Mouse (Mus musculus) lung, postnatal 0 days (tissue): ENCODE data around the gene Aprt. TPM values are rescaled to one million over a fixed set of nuclear protein-coding genes. Genes with fewer than 3 reads are reported as not detected.

Experiments
- ATAC-seq: fragments of 200-750 bp; cut with Nextera tagmentation; 2 replicates; pipeline ENCODE4 v1.8.0; 2017; ENCODE audit warnings: moderate library complexity
- DNase-seq: peaks from one replicate; pipeline ENCODE4 v3.0.0-alpha.2; 2016; ENCODE audit warnings: low spot score
- H3K27ac ChIP-seq: fragments of 300-500 bp; sonication (generic); 2 replicates; pipeline ENCODE4 v1.5.1; 2014; ENCODE audit warnings: antibody characterized with exemption, mild to moderate bottlenecking, low read length, mixed read lengths
- H3K27me3 ChIP-seq: fragments of 300-500 bp; sonication (generic); replicated peaks from 2 replicates; pipeline ENCODE4 v1.6.1; 2014; ENCODE audit warnings: low read length, mixed read lengths; ENCODE audit not compliant: insufficient read depth
- H3K36me3 ChIP-seq: fragments of 300-500 bp; sonication (generic); 2 replicates; pipeline ENCODE4 v1.6.1; 2014; ENCODE audit warnings: low read length, mixed read lengths; ENCODE audit not compliant: insufficient read depth
- H3K4me1 ChIP-seq: fragments of 300-500 bp; sonication (generic); 2 replicates; pipeline ENCODE4 v1.6.1; 2014; ENCODE audit warnings: antibody characterized with exemption, low read depth, low read length, mixed read lengths; ENCODE audit not compliant: insufficient read depth
- H3K4me2 ChIP-seq: fragments of 300-500 bp; sonication (generic); replicated peaks from 2 replicates; pipeline ENCODE4 v1.6.1; 2014; ENCODE audit warnings: low read depth, mild to moderate bottlenecking, low read length, moderate library complexity, mixed read lengths
- H3K4me3 ChIP-seq: fragments of 300-500 bp; sonication (generic); 2 replicates; pipeline ENCODE4 v1.5.1; 2014; ENCODE audit warnings: low read depth, low read length
- H3K9ac ChIP-seq: fragments of 300-500 bp; sonication (generic); replicated peaks from 2 replicates; pipeline ENCODE4 v1.6.1; 2014; ENCODE audit warnings: low read depth, mild to moderate bottlenecking
- H3K9me3 ChIP-seq: fragments of 300-500 bp; sonication (generic); 2 replicates; pipeline ENCODE4 v1.6.1; 2016; ENCODE audit warnings: low read length, mixed read lengths
- CTCF ChIP-seq: IDR thresholded peaks from 2 replicates; pipeline ENCODE4 v1.5.1; 2016; ENCODE audit warnings: antibody characterized with exemption, mild to moderate bottlenecking
- EP300 ChIP-seq: IDR thresholded peaks from 2 replicates; pipeline ENCODE4 v1.6.1; 2016; ENCODE audit warnings: antibody characterized with exemption, mild to moderate bottlenecking, control low read depth
- WGBS: fragments of 180-500 bp; shearing (Covaris S2); extraction: QIAGEN DNeasy Blood & Tissue Kit; methylation state at CpG from one replicate; pipeline ENCODE4 v1.1.7; 2014; 5-methylcytosine and 5-hydroxymethylcytosine counted together
- microRNA-seq: library from miRNA; unstranded; fragments of <30 nt; microRNA quantifications from one replicate; pipeline ENCODE4, GENCODE M21; 2016
- polyA plus RNA-seq: library from polyadenylated mRNA; unstranded; fragments of >200 nt; fragmentation: Nextera tagmentation; extraction: Ambion mirVana; gene quantifications from 2 replicates; pipeline ENCODE4 v1.2.1, GENCODE M21; 2015

The Aprt gene
- polyA plus RNA-seq, 1 experiment from 2014 or later = 206 TPM

DNA sequence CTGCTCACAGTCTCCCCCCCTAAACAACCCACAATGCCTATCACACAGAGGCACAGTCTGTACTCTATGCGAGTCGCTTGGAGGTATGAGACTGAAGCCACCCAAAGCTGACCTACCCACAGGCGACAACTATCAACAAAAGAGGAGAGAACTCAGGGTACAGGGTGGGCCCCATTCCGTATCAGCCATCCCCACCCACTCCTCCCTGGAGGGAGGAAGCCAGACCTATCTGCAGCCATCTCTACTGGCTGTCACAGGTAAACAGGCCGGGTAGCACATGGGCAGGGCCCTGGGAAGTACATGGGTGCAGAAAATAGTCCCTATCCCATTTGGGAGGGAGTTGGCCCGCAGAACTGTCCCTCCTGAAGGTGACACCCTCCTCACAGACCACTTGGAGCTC, 51.7 kb downstream of the Aprt start:
- 65% methylated on average over 6 of the region's 6 CpGs for WGBS
- no peaks in the 10 kb centered on the region for H3K36me3 ChIP-seq
- H3K27ac ChIP-seq = peak overlapping the region; percentile 90; the same call in 1 of the 2 replicates
- H3K27me3 ChIP-seq = no peaks in the 10 kb centered on the region
- no peaks in the 10 kb centered on the region for H3K9me3 ChIP-seq
- no peak overlapping the region for H3K4me3 ChIP-seq
- no peak overlapping the region for H3K9ac ChIP-seq
- no peak for ATAC-seq
- no peak for DNase-seq
- H3K4me2 ChIP-seq = no peak overlapping the region
- peaks cover 46% of the 10 kb centered on the region for H3K4me1 ChIP-seq
- TF ChIP-seq EP300 (peak; percentile 41; the same call in 1 of the 2 replicates), CTCF (no peak)

Small RNAs within 50 kb of the gene (microRNA-seq; reads per million reads assigned to microRNA genes)
- gene Mir6396 = not detected

Other genes with a start within 250 kb of the Aprt start
- not detected in 2 replicates for gene Trhr2, start 216.2 kb downstream of the Aprt start, polyA plus RNA-seq
- gene Zc3h18, start 200.3 kb downstream of the Aprt start, polyA plus RNA-seq = 20.2 and 22.2 TPM in 2 replicates
- not detected in 2 replicates for gene Il17c, start 154.9 kb downstream of the Aprt start, polyA plus RNA-seq
- gene Cyba, start 144.0 kb downstream of the Aprt start, polyA plus RNA-seq = 401 and 429 TPM in 2 replicates
- gene Mvd, start 133.5 kb downstream of the Aprt start, polyA plus RNA-seq = 29.2 and 31.2 TPM in 2 replicates
- 1.2 and 1.5 TPM in 2 replicates for gene Snai3, start 116.2 kb downstream of the Aprt start, polyA plus RNA-seq
- gene Rnf166, start 100.8 kb downstream of the Aprt start, polyA plus RNA-seq = 49.4 and 52.7 TPM in 2 replicates
- gene Ctu2, start 100.8 kb downstream of the Aprt start, polyA plus RNA-seq = 21.2 and 25.9 TPM in 2 replicates
- 27.3 and 31.3 TPM in 2 replicates for gene Piezo1, start 25.6 kb downstream of the Aprt start, polyA plus RNA-seq
- 7.4 and 7.7 TPM in 2 replicates for gene Cdt1, start 8.9 kb downstream of the Aprt start, polyA plus RNA-seq
- gene Galns, start 34.6 kb upstream of the Aprt start, polyA plus RNA-seq = 14.3 and 14.5 TPM in 2 replicates
- 66.8 and 70.0 TPM in 2 replicates for gene Trappc2l, start 34.7 kb upstream of the Aprt start, polyA plus RNA-seq
- 0.12 TPM in 1 of 2 replicates, not detected in the other for gene Pabpn1l, start 45.8 kb upstream of the Aprt start, polyA plus RNA-seq
- 15.0 and 17.0 TPM in 2 replicates for gene Cbfa2t3, start 122.2 kb upstream of the Aprt start, polyA plus RNA-seq
- gene Acsf3, start 198.6 kb upstream of the Aprt start, polyA plus RNA-seq = 10.9 TPM in 2 replicates